Mouse (Mus musculus): ENCODE results near the gene Ski.

The Ski gene

GRCm38 (mm10) chr4:155234371-155235310, 12.2 kb upstream of the Ski start:
- DNase-seq (ENCODE audit: low read depth in 1 of 2, low spot score in 2 of 2): peak; percentile 24 to 44

- DNase-seq (ENCODE audit: low read depth in 1 of 2, low spot score in 2 of 2): no peak
Observed at GRCm38 (mm10) chr4:155233878-155234277, 11.5 kb upstream of the Ski start.

- no peak for DNase-seq (ENCODE audit: low read depth in 1 of 2, low spot score in 2 of 2)
Observed at GRCm38 (mm10) chr4:155228461-155228860, 6.1 kb upstream of the Ski start.

- no peak for DNase-seq (ENCODE audit: low read depth in 1 of 2, low spot score in 2 of 2)
Observed at GRCm38 (mm10) chr4:155227986-155228385, 5.6 kb upstream of the Ski start.

- no peak for DNase-seq (ENCODE audit: low read depth in 1 of 2, low spot score in 2 of 2)
Observed at GRCm38 (mm10) chr4:155225918-155226317, 3.5 kb upstream of the Ski start.

- DNase-seq (ENCODE audit: low read depth in 1 of 2, low spot score in 2 of 2): no peak
Observed at GRCm38 (mm10) chr4:155223594-155224528, 1.5 kb upstream of the Ski start.

GRCm38 (mm10) chr4:155222841-155223593, 625 bp upstream of the Ski start:
- DNase-seq (ENCODE audit: low read depth in 1 of 2, low spot score in 2 of 2): peak; percentile 97 to 99

GRCm38 (mm10) chr4:155221599-155222551, 517 bp downstream of the Ski start:
- peak in 1 of 2 experiments; percentile 23 for DNase-seq (ENCODE audit: low read depth in 1 of 2, low spot score in 2 of 2)

GRCm38 (mm10) chr4:155221106-155221505, 1.3 kb downstream of the Ski start:
- DNase-seq (ENCODE audit: low read depth in 1 of 2, low spot score in 2 of 2): no peak

GRCm38 (mm10) chr4:155220213-155221100, 1.9 kb downstream of the Ski start:
- DNase-seq (ENCODE audit: low read depth in 1 of 2, low spot score in 2 of 2): no peak

- DNase-seq (ENCODE audit: low read depth in 1 of 2, low spot score in 2 of 2): no peak
Observed at GRCm38 (mm10) chr4:155219271-155220212, 2.9 kb downstream of the Ski start.

GRCm38 (mm10) chr4:155218104-155218732, 4.2 kb downstream of the Ski start:
- DNase-seq (ENCODE audit: low read depth in 1 of 2, low spot score in 2 of 2): no peak

GRCm38 (mm10) chr4:155217241-155218103, 4.9 kb downstream of the Ski start:
- DNase-seq (ENCODE audit: low read depth in 1 of 2, low spot score in 2 of 2): peak in 1 of 2 experiments; percentile 47

GRCm38 (mm10) chr4:155215773-155216630, 6.4 kb downstream of the Ski start:
- no peak for DNase-seq (ENCODE audit: low read depth in 1 of 2, low spot score in 2 of 2)

- DNase-seq (ENCODE audit: low read depth in 1 of 2, low spot score in 2 of 2): no peak
Observed at GRCm38 (mm10) chr4:155215203-155215602, 7.2 kb downstream of the Ski start.
